Mouse (Mus musculus): ENCODE data around the gene Arrdc5. TPM values are rescaled to one million over a fixed set of nuclear protein-coding genes. Genes with fewer than 3 reads are reported as not detected.

The Arrdc5 gene
- polyA plus RNA-seq, 1 experiment: not detected

DNA sequence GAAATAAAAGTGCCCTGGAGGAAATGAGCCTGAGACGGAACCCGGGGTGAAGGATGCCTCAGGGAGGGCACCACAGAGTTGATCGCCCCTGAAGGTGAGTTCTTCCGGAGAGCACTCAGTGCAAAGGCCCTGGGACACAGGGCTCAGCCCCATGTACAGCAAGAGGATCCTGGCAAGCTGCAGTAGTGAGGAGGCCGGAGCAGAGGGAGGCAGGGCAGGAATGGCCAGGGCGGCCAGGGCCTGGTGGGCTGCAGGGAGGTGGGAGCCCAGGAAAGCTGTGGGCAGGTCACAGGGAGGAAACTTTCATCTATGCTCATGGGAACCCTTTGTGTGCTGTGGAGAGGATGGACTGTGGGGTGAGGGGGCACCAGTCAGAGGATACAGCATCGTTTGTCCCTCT, 26.6 kb downstream of the Arrdc5 start:
- Histone ChIP-seq H3K36me3 (ENCODE audit: control insufficient read depth, insufficient read depth) (no peaks in the 10 kb centered on the region), H3ac (ENCODE audit: control insufficient read depth, insufficient read length) (no peak overlapping the region), H3K79me2 (ENCODE audit: control insufficient read depth, insufficient read depth) (peaks cover 9% of the 10 kb centered on the region), H3K27me3 (ENCODE audit: control insufficient read depth, insufficient read depth, insufficient read length) (no peaks in the 10 kb centered on the region), H3K4me2 (ENCODE audit: low read depth) (no peak overlapping the region), H3K4me3 (no peak overlapping the region)
- TF ChIP-seq E2F4 (IDR thresholded peaks at IDR 0.05; ENCODE audit: insufficient read depth) (no peak), SRF (IDR thresholded peaks at IDR 0.05; ENCODE audit: control insufficient read depth, insufficient read length, low read depth) (no peak), REST (IDR thresholded peaks at IDR 0.05; ENCODE audit: insufficient read depth, insufficient read length) (no peak), USF1 (IDR thresholded peaks at IDR 0.05; ENCODE audit: low read depth) (no peak), MAX (IDR thresholded peaks at IDR 0.05; ENCODE audit: low read depth) (no peak), CEBPB (IDR thresholded peaks at IDR 0.05; ENCODE audit: insufficient read depth, poor library complexity, severe bottlenecking) (no peak), MYOD1 (IDR thresholded peaks at IDR 0.05; ENCODE audit: control insufficient read depth in 1 of 3, insufficient read length in 2 of 3, low read depth in 2 of 3) (no peak)

DNA sequence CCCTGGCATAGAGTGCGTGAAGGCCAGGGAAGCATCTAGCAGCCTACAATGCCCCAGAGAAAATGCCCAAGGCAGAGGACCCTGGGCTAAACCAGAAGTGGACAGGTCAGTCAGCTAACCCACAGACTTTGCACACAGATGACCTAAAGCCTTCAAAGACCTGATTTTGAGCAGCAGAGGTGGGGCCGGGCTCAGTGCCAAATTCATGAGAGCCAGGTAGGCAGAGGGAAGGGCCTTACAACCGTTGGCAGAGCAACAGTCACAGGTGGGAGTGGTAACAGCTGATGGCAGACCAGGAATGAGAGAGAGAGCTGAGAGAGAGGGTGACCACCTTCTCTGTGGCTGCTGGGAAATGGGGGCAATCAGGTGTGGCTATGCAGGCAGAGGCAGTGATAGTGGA, 27.4 kb downstream of the Arrdc5 start:
- Histone ChIP-seq H3K79me2 (ENCODE audit: control insufficient read depth, insufficient read depth) (peaks cover 9% of the 10 kb centered on the region), H3ac (ENCODE audit: control insufficient read depth, insufficient read length) (no peak overlapping the region), H3K36me3 (ENCODE audit: control insufficient read depth, insufficient read depth) (no peaks in the 10 kb centered on the region), H3K4me3 (no peak overlapping the region), H3K27me3 (ENCODE audit: control insufficient read depth, insufficient read depth, insufficient read length) (no peaks in the 10 kb centered on the region), H3K4me2 (ENCODE audit: low read depth) (no peak overlapping the region)
- TF ChIP-seq REST (IDR thresholded peaks at IDR 0.05; ENCODE audit: insufficient read depth, insufficient read length) (no peak), E2F4 (IDR thresholded peaks at IDR 0.05; ENCODE audit: insufficient read depth) (no peak), POLR2AphosphoS2 (IDR thresholded peaks at IDR 0.05; ENCODE audit: insufficient read length, low read depth) (no peak)

DNA sequence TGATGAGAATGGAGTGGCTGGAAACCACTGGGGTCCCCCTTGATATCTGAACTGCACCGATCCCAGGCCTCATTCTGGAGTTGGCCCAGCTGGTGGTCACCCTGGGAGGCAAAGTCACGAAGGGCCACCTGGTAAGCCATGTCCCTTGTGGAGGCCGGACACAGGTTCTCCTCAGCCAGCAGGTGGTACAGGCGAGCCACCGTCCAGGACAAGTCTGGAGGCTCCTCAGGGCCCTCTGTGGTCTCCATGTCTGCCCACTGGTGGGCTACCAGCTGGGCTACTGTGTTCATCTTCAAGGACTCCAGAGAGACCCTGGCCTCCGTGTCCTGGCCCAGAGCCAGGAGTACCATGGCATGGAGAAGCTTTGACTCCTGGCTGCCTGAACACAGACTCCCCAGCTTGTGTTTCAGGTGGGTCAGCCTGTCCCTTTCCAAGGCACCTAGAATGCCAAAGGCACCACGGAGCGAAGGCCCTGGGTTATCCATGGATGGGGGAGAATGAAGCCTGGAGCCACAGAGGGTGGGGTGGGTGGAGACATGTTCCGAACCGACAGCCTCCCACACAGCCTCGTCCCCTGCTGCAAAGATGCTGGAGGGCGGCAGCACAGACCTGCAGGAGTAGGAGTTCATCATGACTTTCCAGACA, 28.4 kb downstream of the Arrdc5 start:
- TF ChIP-seq MAX (IDR thresholded peaks at IDR 0.05; ENCODE audit: low read depth): no peak
- peak; percentile 8 for TF ChIP-seq POLR2AphosphoS2 (IDR thresholded peaks at IDR 0.05; ENCODE audit: insufficient read length, low read depth)
- Histone ChIP-seq H3K4me3 (no peak overlapping the region), H3K4me2 (ENCODE audit: low read depth) (no peak overlapping the region), H3K27me3 (ENCODE audit: control insufficient read depth, insufficient read depth, insufficient read length) (no peaks in the 10 kb centered on the region), H3ac (ENCODE audit: control insufficient read depth, insufficient read length) (no peak overlapping the region), H3K36me3 (ENCODE audit: control insufficient read depth, insufficient read depth) (no peaks in the 10 kb centered on the region), H3K79me2 (ENCODE audit: control insufficient read depth, insufficient read depth) (peaks cover 9% of the 10 kb centered on the region)

- TF ChIP-seq SRF (IDR thresholded peaks at IDR 0.05; ENCODE audit: control insufficient read depth, insufficient read length, low read depth) (no peak), MYOG (IDR thresholded peaks at IDR 0.05; ENCODE audit: control insufficient read depth in 1 of 3, insufficient read depth in 1 of 3, insufficient read length in 2 of 3, low read depth in 2 of 3) (no peak), POLR2AphosphoS2 (IDR thresholded peaks at IDR 0.05; ENCODE audit: insufficient read length, low read depth) (no peak), USF1 (IDR thresholded peaks at IDR 0.05; ENCODE audit: low read depth) (no peak), MYOD1 (IDR thresholded peaks at IDR 0.05; ENCODE audit: control insufficient read depth in 1 of 3, insufficient read length in 2 of 3, low read depth in 2 of 3) (no peak), E2F4 (IDR thresholded peaks at IDR 0.05; ENCODE audit: insufficient read depth) (no peak), REST (IDR thresholded peaks at IDR 0.05; ENCODE audit: insufficient read depth, insufficient read length) (no peak), CEBPB (IDR thresholded peaks at IDR 0.05; ENCODE audit: insufficient read depth, poor library complexity, severe bottlenecking) (no peak), MAX (IDR thresholded peaks at IDR 0.05; ENCODE audit: low read depth) (no peak), TCF12 (IDR thresholded peaks at IDR 0.05; ENCODE audit: insufficient read depth, poor library complexity, severe bottlenecking) (no peak), POLR2A (IDR thresholded peaks at IDR 0.05; ENCODE audit: insufficient read length, low read depth) (no peak)
- no peak overlapping the region for H3ac ChIP-seq (ENCODE audit: control insufficient read depth, insufficient read length)
- H3K4me2 ChIP-seq (ENCODE audit: low read depth): peak overlapping the region; percentile 94
- H3K4me3 ChIP-seq: peak overlapping the region; percentile 26
- no peaks in the 10 kb centered on the region for H3K36me3 ChIP-seq (ENCODE audit: control insufficient read depth, insufficient read depth)
- no peaks in the 10 kb centered on the region for H3K27me3 ChIP-seq (ENCODE audit: control insufficient read depth, insufficient read depth, insufficient read length)
- no peaks in the 10 kb centered on the region for H3K79me2 ChIP-seq (ENCODE audit: control insufficient read depth, insufficient read depth)
Measured at GRCm38 (mm10) chr17:56269741-56270140, 30.3 kb downstream of the Arrdc5 start.

DNA sequence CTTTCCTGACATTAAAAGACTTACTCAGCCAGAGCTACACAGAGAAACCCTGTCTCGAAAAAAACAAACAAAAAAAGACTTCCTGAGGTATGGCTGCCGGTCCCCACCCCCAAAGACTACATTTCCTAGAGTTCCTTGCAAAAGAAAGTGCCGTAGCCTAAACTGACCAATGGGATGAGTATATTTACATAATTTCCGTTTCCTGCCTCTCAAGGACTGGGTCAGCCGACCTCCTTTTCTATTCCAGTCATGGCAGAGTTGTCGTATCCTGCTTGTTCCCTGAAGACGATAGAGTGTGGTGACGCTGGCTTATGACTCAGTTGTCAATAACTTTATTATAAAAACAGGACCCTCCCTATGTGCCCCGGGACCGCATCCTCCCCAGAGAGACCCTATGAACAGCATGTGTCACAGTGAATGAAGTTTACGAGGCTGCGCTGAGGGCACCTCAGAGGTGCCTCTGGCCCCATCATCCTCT, 30.9 kb downstream of the Arrdc5 start:
- Histone ChIP-seq H3K36me3 (ENCODE audit: control insufficient read depth, insufficient read depth) (no peaks in the 10 kb centered on the region), H3ac (ENCODE audit: control insufficient read depth, insufficient read length) (no peak overlapping the region), H3K79me2 (ENCODE audit: control insufficient read depth, insufficient read depth) (no peaks in the 10 kb centered on the region), H3K4me3 (peak overlapping the region; percentile 26), H3K4me2 (ENCODE audit: low read depth) (peak overlapping the region; percentile 94), H3K27me3 (ENCODE audit: control insufficient read depth, insufficient read depth, insufficient read length) (no peaks in the 10 kb centered on the region)
- TF ChIP-seq MYOD1 (IDR thresholded peaks at IDR 0.05; ENCODE audit: control insufficient read depth in 1 of 3, insufficient read length in 2 of 3, low read depth in 2 of 3) (no peak), POLR2A (IDR thresholded peaks at IDR 0.05; ENCODE audit: insufficient read length, low read depth) (peak; percentile 65), POLR2AphosphoS2 (IDR thresholded peaks at IDR 0.05; ENCODE audit: insufficient read length, low read depth) (peak; percentile 84)

GRCm38 (mm10) chr17:56266271-56266670, 33.8 kb downstream of the Arrdc5 start:
- no peaks in the 10 kb centered on the region for H3K36me3 ChIP-seq (ENCODE audit: control insufficient read depth, insufficient read depth)
- H3K27me3 ChIP-seq (ENCODE audit: control insufficient read depth, insufficient read depth, insufficient read length): no peaks in the 10 kb centered on the region
- no peak overlapping the region for H3ac ChIP-seq (ENCODE audit: control insufficient read depth, insufficient read length)
- no peak overlapping the region for H3K4me3 ChIP-seq
- peak overlapping the region; percentile 69 for H3K4me2 ChIP-seq (ENCODE audit: low read depth)
- H3K79me2 ChIP-seq (ENCODE audit: control insufficient read depth, insufficient read depth): peaks cover 4% of the 10 kb centered on the region
- TF ChIP-seq CEBPB (IDR thresholded peaks at IDR 0.05; ENCODE audit: insufficient read depth, poor library complexity, severe bottlenecking) (0 out of 2 replicates have a peak, but pooled peaks have one; percentile 34), MYOD1 (IDR thresholded peaks at IDR 0.05; ENCODE audit: control insufficient read depth in 1 of 3, insufficient read length in 2 of 3, low read depth in 2 of 3) (no peak)
